Mouse (Mus musculus) heart, embryonic 14.5 days (tissue): ENCODE results near the gene Vps26c. TPM values are rescaled to one million over a fixed set of nuclear protein-coding genes. Genes with fewer than 3 reads are reported as not detected.

Experiments used
- ATAC-seq: fragments of 200-750 bp; cut with Nextera tagmentation; 2 replicates; pipeline ENCODE4 v1.8.0; 2017; ENCODE audit warnings: low read depth, moderate TSS enrichment; ENCODE audit not compliant: insufficient number of reproducible peaks, insufficient read depth, low FRiP score
- H3K27ac ChIP-seq, 2 experiments: fragments of 200-500 bp in 1 of 2; fragments of 300-500 bp in 1 of 2; sonication (generic) in 1 of 2; replicated peaks in 1 of 2; 2 replicates each; pipeline ENCODE4 v1.5.1; 2012 to 2014; ENCODE audit warnings: low read depth in 2 of 2, low read length in 2 of 2, control low read depth in 1 of 2, mild to moderate bottlenecking in 1 of 2, mixed read lengths in 1 of 2; ENCODE audit not compliant: control insufficient read depth in 1 of 2, insufficient read depth in 1 of 2
- H3K27me3 ChIP-seq: fragments of 300-500 bp; sonication (generic); 2 replicates; pipeline ENCODE4 v1.6.1; 2014; ENCODE audit warnings: mild to moderate bottlenecking, low read length, control low read depth; ENCODE audit not compliant: control insufficient read depth, insufficient read depth
- H3K36me3 ChIP-seq: fragments of 300-500 bp; sonication (generic); 2 replicates; pipeline ENCODE4 v1.6.1; 2014; ENCODE audit warnings: mild to moderate bottlenecking, control low read depth, low read length, mixed read lengths; ENCODE audit not compliant: control insufficient read depth, insufficient read depth
- H3K4me1 ChIP-seq, 2 experiments: fragments of 200-500 bp in 1 of 2; fragments of 300-500 bp in 1 of 2; sonication (generic) in 1 of 2; 2 replicates each; pipeline ENCODE4 v1.6.1; 2012 to 2014; ENCODE audit warnings: low read length in 2 of 2, control low read depth in 1 of 2, mixed read lengths in 1 of 2; ENCODE audit not compliant: control insufficient read depth in 2 of 2, insufficient read depth in 2 of 2
- H3K4me2 ChIP-seq: fragments of 300-500 bp; sonication (generic); 2 replicates; pipeline ENCODE4 v1.6.1; 2014; ENCODE audit warnings: mild to moderate bottlenecking, low read length
- H3K4me3 ChIP-seq, 2 experiments: fragments of 200-500 bp in 1 of 2; fragments of 300-500 bp in 1 of 2; sonication (generic) in 1 of 2; 2 replicates each; pipeline ENCODE4 v1.5.1; 2012 to 2014; ENCODE audit warnings: low read length in 2 of 2, mild to moderate bottlenecking in 2 of 2, control low read depth in 1 of 2, low read depth in 1 of 2, moderate library complexity in 1 of 2; ENCODE audit not compliant: control insufficient read depth in 1 of 2, insufficient read depth in 1 of 2
- H3K9ac ChIP-seq: fragments of 300-500 bp; sonication (generic); 2 replicates; pipeline ENCODE4 v1.6.1; 2014; ENCODE audit warnings: mild to moderate bottlenecking, low read length
- H3K9me3 ChIP-seq: fragments of 300-500 bp; sonication (generic); 2 replicates; pipeline ENCODE4 v1.6.1; 2016; ENCODE audit warnings: low read length, control low read depth; ENCODE audit not compliant: control insufficient read depth
- WGBS: fragments of 180-500 bp; shearing (Covaris S2); extraction: QIAGEN DNeasy Blood & Tissue Kit; methylation state at CpG from one replicate; pipeline ENCODE4 v1.1.7; 2014; 5-methylcytosine and 5-hydroxymethylcytosine counted together
- polyA plus RNA-seq: library from polyadenylated mRNA; unstranded; fragments of >200 nt; fragmentation: Nextera tagmentation; extraction: Ambion mirVana; gene quantifications from 2 replicates; pipeline ENCODE4 v1.2.1, GENCODE M21; 2014

Gene Vps26c
- polyA plus RNA-seq, 1 experiment from 2014 or later, result 56.3 TPM

GRCm38 (mm10) chr16:94489326-94489725, 37.3 kb downstream of the Vps26c start:
- ATAC-seq, result no peak
- Histone ChIP-seq H3K4me1 (0 out of 4 replicates have a peak, but pooled peaks cover 0 to 2% of the 10 kb centered on the region in 2 experiments), H3K27me3 (no peaks in the 10 kb centered on the region), H3K4me2 (no peak overlapping the region), H3K9me3 (no peaks in the 10 kb centered on the region), H3K27ac (no peak overlapping the region), H3K36me3 (no peaks in the 10 kb centered on the region), H3K4me3 (no peak overlapping the region), H3K9ac (no peak overlapping the region)
- 85% methylated on average over 5 of the region's 5 CpGs for WGBS

DNA sequence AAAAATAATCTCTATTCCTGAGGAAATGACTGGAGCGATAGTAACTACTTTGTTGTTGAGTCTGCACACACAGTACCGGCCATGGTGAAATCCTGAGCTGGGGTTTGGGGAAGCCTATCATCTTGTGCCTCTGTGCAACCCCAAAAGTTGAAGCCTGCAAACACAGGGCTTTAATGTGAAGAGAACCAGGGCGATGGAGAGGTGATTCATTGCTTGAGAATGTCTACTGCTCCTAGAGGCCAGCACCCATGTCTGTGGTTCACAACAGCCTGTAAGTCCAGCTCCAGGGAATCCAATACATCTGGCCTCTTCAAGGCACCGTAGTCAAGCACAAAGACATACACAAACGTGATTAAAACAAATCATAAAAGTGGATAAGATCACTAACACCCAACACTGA, 39.3 kb downstream of the Vps26c start:
- H3K9me3 ChIP-seq, result no peaks in the 10 kb centered on the region
- H3K27ac ChIP-seq, result no peak overlapping the region
- no peak overlapping the region for H3K4me2 ChIP-seq
- no peak overlapping the region for H3K4me3 ChIP-seq
- no peak for ATAC-seq
- 0 out of 4 replicates have a peak, but pooled peaks cover 0 to 2% of the 10 kb centered on the region in 2 experiments for H3K4me1 ChIP-seq
- H3K36me3 ChIP-seq, result no peaks in the 10 kb centered on the region
- WGBS, result 61% methylated on average over 5 of the region's 5 CpGs
- H3K9ac ChIP-seq, result no peak overlapping the region
- no peaks in the 10 kb centered on the region for H3K27me3 ChIP-seq

DNA sequence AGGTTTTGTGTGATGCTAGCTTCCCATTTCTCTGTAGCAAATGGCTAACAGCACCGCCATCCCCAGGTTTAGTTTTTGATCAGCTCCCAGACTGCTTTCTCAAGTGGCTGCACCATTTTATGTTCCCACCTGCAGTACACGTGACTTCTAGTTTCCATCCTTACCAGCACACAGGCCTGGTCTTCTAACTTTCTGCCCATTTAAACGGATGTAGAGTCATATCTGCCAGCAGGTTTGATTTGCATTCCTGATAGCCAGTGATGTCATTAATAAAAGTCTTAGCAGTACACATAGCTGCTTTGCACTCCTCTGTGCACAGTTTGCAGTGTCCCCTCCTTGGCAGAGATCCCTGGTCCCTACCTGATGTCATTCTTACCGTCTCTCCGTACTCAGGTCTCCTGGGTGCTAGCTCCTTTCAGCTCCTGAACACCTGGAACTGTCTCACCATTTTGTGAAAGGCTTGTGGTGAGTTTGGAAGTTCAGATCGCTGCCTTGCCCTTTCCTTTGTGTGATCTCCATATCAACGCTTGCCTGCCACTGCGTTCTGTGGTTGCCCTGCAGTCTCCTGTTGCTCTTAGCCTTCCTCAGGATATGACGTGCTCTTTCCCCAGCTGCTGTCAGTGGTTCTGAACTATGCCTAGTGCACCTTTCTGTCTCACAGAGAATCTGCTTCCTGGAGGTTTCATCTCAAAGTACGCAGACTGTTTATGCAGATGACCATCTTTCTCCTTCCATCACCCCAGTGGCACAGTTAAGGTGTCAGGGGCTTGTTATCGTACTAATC, 41.7 kb downstream of the Vps26c start:
- Histone ChIP-seq H3K36me3 (no peaks in the 10 kb centered on the region), H3K4me2 (no peak overlapping the region), H3K9me3 (no peaks in the 10 kb centered on the region), H3K4me3 (no peak overlapping the region), H3K27ac (no peak overlapping the region), H3K27me3 (no peaks in the 10 kb centered on the region), H3K9ac (no peak overlapping the region), H3K4me1 (0 out of 4 replicates have a peak, but pooled peaks cover 0 to 2% of the 10 kb centered on the region in 2 experiments)
- 70% methylated on average over 11 of the region's 11 CpGs for WGBS
- ATAC-seq, result no peak

- H3K27me3 ChIP-seq, result no peaks in the 10 kb centered on the region
- peaks cover 40% of the 10 kb centered on the region for H3K36me3 ChIP-seq
- no peak overlapping the region for H3K9ac ChIP-seq
- ATAC-seq, result 0 out of 2 replicates have a peak, but pooled peaks have one; percentile 20
- H3K4me3 ChIP-seq, result no peak overlapping the region
- WGBS, result 76% methylated on average over 11 of the region's 11 CpGs
- H3K27ac ChIP-seq, result peak overlapping the region; percentile 58 to 84
- no peak overlapping the region for H3K4me2 ChIP-seq
- peaks cover 5 to 17% of the 10 kb centered on the region in 2 experiments; a peak in 3 of 4 replicates for H3K4me1 ChIP-seq
- no peaks in the 10 kb centered on the region for H3K9me3 ChIP-seq
Measured at GRCm38 (mm10) chr16:94473086-94473822, 53.4 kb downstream of the Vps26c start.

- Histone ChIP-seq H3K4me1 (peaks cover 5 to 17% of the 10 kb centered on the region in 2 experiments; a peak in 3 of 4 replicates), H3K27ac (peak overlapping the region; percentile 58 to 84), H3K9me3 (no peaks in the 10 kb centered on the region), H3K4me2 (no peak overlapping the region), H3K27me3 (no peaks in the 10 kb centered on the region), H3K36me3 (peaks cover 43% of the 10 kb centered on the region), H3K9ac (peak overlapping the region; percentile 34; the same call in 1 of the 2 replicates), H3K4me3 (no peak overlapping the region)
- 47% methylated on average over 8 of the region's 8 CpGs for WGBS
- ATAC-seq, result peak; percentile 55; the same call in 1 of the 2 replicates
Measured at GRCm38 (mm10) chr16:94472515-94472951, 54.1 kb downstream of the Vps26c start.

DNA sequence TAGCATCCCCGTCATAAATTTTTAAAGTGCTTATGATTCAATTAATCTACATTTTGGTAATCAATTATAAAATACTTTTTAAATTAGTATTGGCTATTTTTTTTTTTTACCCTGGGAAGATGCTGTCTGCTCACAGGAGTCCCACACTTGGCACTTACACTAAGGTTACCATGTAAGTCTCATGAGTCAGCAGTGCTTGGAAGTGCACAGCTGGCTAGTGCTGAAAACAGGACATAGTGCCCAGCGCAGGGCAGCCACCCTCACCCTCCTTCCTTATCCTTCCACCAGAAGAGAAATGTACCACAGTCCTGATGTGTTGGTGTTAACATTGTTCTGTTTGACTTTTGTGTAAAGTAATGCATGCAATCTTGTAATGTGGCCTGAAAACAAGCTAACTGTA, 58.2 kb downstream of the Vps26c start:
- Histone ChIP-seq H3K36me3 (peaks cover 81% of the 10 kb centered on the region), H3K9ac (no peak overlapping the region)

GRCm38 (mm10) chr16:94467337-94468055, 59.1 kb downstream of the Vps26c start:
- 82% methylated on average over 11 of the region's 11 CpGs for WGBS
- Histone ChIP-seq H3K9me3 (no peaks in the 10 kb centered on the region), H3K27me3 (no peaks in the 10 kb centered on the region), H3K36me3 (peaks cover 90% of the 10 kb centered on the region), H3K4me2 (no peak overlapping the region), H3K9ac (no peak overlapping the region), H3K27ac (no peak overlapping the region), H3K4me3 (no peak overlapping the region), H3K4me1 (peaks cover 3 to 10% of the 10 kb centered on the region in 2 experiments; a peak in 3 of 4 replicates)
- ATAC-seq, result no peak

More for the DNA sequence above, 58.2 kb downstream of the Vps26c start:
- Histone ChIP-seq H3K27ac (no peak overlapping the region), H3K4me3 (no peak overlapping the region), H3K9me3 (no peaks in the 10 kb centered on the region), H3K27me3 (no peaks in the 10 kb centered on the region), H3K4me1 (peaks cover 5 to 17% of the 10 kb centered on the region in 2 experiments; a peak in 3 of 4 replicates), H3K4me2 (no peak overlapping the region)
- WGBS, result 98% methylated on average over 2 of the region's 2 CpGs
- ATAC-seq, result no peak
